Mouse (Mus musculus) right cerebral cortex, adult 18-20 months (tissue): ENCODE data around the gene Ric8a.
A peak's percentile ranks its signal among the peaks of the same experiment; 100 is the strongest.
"Not testable (repeated sequence)": the region's sequence is repeated elsewhere in the genome, so short reads cannot be mapped to it uniquely, and the experiment has no call there.

ENCODE experiments used
- DNase-seq: peaks from one replicate; pipeline ENCODE4 v3.0.0; 2022; ENCODE audit warnings: mixed read lengths

The Ric8a gene

DNA sequence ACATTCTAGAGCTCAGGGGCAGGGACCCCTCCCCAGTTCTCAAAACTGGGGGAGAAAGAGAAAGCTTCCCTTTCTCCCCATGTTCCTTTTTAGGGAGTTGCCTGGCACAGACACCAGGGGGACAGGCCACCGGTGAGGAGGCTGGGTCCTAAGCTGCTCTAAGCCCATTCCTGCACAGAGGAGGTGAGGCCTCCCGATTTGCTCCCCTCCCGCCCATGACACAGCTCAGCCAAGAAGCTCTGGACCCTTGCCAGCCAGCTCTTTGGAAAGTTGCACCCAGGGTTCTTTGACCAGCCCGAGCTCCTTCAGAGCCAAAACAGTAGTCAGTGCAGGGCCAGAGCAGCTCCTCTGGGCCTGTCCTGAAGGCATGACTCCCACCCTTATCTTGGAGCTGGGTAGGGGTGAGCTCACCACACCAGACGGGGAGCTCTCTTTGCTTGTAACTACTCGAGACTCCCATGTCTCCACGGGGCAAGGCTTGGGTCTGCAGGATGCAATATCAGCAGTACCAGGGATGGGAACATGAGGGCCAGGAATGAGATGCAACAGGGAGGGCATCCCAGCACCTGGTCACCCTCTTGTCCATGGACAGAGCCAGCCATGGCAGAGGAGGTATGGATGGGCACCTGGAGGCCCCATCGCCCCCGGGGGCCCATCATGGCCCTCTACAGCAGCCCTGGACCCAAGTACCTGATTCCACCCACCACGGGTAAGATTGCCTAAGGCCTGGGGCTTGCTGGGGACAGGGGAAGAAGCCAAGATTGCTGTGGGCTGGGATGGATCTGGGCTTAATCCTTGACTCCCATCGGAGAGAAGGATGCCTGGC lies 8.8 kb upstream of the Ric8a start, which contains the start of gene Odf3:
Odf3 (plus strand) TSS at position 51 of the 826 bp plus-strand sequence.
- no peak for DNase-seq

DNA sequence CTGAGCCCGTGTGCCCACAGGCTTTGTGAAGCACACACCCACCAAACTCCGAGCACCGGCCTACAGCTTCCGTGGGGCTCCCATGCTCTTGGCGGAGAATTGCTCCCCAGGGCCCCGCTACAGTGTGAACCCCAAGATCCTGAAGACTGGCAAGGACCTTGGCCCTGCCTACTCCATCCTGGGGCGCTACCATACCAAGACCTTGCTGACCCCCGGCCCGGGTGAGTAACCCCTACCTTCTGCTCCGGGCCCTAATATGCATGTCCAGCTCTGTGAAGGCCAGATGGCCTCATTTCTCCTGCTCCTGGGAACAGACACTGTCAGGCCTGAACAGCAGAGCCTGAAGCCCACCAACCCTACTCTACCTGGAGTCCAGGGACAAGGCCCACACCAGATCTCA lies 8.2 kb upstream of the Ric8a start:
- DNase-seq: no peak

DNA sequence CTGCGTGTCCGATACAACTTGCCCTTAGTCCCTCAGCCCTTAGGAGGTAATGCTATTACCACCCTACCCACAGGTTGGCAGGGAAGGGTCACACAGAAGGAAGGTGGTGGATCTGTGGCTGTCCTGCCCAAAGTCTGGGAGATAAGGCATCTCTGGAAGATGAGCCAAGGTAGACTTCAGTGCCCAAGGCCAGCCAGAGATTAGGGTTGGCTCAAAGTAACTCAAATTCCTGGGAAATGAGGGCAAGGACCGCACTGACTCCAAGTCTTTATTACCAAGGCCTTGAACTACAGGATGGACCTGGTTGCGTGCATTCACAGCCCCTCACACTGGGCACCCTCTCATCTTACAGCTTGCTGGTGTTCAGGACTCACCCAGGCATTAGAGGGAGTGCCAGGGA lies 4.8 kb upstream of the Ric8a start:
- no peak for DNase-seq

DNA sequence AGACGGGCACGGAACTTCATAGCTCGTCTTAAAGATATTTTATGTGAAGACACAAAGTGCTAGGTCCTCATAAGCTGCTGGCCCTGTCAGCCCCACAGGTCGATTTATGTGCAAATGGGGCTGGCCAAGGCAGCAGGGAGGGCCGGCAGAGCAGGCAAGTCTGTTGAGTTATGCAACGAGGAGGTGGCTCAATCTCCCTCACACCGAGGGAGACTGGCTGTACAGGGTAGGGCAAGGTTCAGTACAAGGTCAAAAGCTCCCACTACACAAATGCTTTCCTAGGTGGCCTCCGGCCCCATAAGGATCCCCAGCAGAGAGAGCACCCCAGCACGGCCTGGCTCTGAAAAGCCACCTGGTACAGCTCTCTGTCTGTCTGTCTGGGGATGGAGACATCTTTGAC lies 3.4 kb upstream of the Ric8a start:
- DNase-seq: no peak

DNA sequence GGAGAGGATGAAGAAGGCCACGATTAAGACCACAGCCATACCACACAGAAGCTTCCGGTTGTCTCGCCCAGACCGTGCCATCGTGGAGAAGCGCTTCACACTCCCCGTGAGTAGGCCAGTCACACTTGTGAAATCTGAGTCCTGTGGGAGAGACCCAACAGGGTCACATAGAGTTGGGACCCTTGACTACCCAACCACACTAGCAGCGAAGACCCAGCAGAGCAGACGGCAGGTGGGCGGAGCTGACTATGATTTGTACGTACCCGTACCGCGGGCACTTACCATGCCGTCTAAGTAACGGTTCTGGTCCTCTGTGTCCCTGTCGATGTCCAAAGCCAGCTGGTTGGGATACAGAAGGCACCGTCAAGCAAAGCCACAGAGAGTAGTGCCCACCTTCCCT lies 2.3 kb upstream of the Ric8a start:
- DNase-seq: no peak

DNA sequence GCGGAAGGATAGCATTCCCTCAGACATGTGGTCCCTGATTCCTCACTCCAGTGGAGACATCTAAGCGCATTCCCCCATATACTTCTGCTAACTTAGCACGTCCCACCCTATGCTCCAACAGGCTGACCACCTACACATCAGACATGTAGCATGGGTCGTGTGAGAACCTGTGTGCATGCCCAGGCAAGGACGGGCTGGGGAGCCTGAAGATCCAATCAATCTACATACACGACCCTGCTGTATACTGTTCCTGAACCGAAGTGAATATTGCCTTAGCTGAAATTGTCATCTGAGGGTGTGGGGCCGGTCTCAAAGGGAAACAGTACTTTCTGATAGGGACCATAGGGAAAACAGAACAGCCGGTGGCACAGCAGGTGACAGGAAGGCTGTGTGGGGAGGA lies 1.6 kb upstream of the Ric8a start:
- no peak for DNase-seq

DNA sequence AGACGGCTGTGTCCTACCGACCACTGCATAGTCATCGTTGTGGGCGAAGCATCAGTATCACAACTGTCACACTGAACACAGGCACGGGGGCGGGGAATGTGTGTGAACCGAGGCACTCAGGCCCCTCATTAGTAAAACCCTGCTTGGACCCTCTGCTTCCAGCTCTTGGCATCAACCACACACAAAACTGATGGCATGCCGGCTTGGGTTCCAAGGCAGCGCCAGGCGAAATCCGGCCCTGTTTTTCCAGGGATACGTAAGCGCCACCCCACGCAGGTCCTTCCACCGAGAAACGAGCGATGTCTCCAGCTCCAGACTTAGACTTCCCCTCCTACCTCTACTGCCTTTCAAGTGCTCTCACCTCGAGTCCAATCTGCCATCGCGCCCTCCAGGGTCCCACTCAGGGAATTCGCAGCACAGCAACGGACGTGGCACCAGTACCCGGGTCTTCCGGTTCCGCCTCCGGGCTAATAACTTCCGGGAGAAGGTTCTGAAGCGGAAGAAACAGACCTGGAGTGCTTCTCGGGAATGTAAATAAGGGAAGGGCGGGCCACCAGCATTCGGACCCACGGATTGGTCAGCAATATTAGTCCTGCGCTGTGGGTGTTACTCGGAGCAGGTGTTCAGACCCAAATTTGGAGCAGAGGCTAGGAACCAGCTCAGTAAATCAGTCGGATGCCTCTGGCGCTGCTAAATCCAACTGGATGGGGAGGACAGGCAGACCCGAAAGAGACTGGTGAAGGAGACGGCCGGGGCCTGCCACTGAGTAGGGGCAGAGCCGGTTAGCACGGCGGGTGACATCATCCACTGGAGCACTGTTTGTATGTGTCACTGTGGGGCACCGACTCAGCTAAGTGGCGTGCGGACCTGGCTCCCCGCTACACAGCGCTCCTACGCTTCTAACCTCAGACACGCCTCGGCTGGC lies 635 bp upstream of the Ric8a start, which contains the start of gene Gm45785:
Gm45785 (minus strand) TSS at position 472 of the 925 bp plus-strand sequence.
- peak; percentile 91 for DNase-seq

DNA sequence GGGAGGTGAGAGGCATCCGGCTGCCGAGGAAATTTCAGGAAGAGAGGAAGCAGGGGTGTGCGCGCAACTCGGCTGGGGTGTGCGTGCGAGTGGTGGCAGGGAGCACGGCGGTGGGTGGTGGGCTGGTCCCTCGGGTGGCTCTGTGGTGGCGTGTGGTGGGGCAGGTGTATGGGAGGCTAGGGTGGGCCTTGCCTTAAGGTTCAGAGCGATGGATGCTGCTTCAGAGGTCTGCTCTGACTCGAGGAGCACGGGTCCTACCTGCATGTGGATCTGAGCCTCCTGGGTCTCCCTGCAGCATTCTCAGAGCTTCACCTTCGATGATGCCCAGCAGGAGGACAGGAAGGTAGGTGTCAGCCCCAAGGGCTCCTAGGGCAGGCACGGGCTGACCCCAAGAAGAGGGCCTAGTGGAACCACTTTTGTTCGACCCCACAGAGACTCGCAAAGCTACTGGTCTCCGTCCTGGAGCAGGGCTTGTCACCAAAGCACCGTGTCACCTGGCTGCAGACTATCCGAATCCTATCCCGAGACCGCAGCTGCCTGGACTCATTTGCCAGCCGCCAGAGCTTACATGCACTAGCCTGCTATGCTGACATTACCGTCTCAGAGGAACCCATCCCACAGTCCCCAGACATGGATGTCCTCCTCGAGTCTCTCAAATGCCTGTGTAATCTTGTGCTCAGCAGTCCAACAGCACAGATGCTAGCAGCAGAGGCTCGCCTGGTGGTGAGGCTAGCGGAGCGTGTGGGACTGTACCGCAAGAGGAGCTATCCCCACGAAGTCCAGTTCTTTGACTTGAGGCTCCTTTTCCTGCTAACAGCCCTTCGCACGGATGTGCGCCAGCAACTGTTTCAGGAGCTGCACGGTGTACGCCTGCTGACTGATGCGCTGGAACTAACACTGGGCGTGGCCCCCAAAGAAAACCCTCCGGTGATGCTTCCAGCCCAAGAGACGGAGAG lies 1.1 kb downstream of the Ric8a start, which contains the start of gene Bet1l:
Bet1l (minus strand) TSS at position 28 of the 956 bp plus-strand sequence.
- DNase-seq: no peak

DNA sequence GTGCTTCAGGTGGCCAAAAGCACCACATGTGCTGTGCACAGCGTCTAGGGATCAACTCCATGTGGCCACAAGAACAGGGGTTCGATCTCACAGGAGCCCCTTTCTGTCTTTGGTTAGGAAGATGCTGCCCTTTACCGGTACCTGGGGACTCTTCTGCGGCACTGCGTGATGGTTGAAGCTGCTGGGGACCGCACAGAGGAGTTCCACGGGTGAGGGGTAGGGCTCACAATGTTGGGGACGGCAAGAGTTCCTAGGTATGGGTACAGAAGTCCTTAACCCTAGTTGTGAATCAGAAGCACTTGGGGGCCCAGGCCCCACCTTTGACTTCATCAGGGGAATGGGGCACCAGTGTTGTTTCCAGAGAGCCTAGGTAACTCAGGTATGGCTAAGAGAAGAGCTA lies 2.0 kb downstream of the Ric8a start:
- DNase-seq: no peak

DNA sequence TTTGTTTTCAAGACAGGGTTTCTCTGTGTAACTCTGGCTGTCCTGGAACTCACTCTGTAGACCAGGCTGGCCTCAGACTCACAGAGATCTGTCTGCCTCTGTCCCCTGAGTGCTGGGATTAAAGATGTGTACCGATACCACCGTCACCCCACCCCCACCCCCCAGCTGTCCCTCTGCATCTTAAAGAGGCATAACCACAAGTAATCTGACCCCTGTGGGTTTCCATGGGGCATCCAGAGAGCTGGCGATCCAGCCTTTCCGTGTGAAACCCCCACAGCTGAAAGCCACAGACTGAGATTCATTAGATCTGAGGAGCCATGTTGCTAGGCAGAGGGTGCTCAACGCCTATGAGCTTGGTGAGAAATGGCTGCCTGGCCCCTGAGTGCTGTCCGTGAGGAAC lies 3.2 kb downstream of the Ric8a start:
- DNase-seq: no peak

DNA sequence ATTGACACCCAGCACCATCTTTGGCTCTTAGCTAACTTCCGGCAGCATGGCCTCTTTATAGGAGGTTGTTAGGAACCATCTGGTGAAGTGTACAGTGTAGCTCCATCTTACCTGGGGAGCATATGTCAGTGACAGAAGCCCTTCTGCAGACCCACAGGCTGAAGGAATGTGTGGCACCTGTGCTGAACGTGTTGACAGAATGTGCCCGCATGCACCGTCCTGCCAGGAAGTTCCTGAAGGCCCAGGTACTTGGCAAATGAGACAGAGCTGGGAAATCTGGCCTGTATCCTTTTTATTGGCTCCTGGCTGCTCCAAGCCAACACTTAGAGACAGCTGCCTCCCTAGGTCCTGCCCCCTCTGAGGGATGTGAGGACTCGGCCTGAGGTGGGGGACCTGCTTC lies 4.0 kb downstream of the Ric8a start:
- no peak for DNase-seq

DNA sequence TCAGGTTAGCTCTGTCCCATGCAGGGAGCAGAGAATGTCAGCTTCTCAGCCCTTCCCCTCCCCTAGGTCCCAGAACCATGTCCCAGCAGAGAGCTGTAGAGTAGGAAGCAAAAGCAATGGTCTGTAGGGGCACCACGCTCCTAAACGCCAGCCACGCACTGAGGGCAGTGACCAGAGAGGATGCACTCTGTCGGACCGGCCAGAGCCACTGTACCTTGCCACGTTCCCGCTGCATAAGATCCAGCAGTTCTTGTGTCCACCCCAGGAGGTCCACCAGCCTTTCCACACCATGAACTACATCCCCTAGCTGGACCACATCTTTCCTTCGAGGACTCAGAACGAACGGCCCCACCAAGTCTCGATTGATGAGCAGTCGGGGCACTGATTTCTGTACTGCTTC lies 8.0 kb downstream of the Ric8a start:
- DNase-seq: no peak

DNA sequence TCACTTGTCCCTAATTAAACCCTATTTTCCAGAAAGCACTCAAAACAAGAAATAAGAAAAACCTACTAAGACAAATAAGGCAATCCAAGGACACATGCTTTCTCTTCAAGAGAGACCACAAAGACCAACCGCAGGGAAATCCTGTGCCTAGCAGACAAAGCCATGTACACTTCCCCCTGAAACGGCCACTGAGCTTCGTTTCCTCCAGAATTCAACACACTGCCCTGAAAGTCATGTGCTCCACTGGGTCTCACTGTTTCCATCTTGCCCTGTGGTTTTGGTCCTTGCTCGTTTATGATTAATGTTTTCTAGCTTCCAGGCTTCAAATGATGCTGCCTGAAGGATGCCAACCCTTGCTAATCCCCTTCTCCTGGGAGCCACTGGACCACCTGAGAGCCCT lies 17.5 kb downstream of the Ric8a start:
- no peak for DNase-seq

DNA sequence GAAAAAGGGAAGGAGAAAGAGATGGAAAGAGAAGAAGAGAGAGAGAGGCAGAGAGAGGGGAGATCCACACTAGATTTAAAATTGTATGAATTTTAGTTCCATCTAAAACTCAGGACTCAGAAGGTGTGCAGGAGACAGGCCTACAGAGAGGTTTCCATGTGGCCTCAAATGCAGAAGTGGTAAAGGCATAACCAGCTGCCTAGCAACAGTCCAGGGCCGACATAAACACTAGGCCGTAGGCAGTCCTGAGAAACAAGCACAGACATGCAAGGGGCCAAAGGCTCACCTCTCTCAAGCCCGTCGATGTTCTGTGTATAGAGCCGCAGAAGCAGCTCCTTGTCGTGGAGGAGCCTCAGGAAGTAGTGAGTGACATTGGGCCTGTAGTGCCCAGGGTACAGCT lies 20.6 kb downstream of the Ric8a start:
- no peak for DNase-seq

DNA sequence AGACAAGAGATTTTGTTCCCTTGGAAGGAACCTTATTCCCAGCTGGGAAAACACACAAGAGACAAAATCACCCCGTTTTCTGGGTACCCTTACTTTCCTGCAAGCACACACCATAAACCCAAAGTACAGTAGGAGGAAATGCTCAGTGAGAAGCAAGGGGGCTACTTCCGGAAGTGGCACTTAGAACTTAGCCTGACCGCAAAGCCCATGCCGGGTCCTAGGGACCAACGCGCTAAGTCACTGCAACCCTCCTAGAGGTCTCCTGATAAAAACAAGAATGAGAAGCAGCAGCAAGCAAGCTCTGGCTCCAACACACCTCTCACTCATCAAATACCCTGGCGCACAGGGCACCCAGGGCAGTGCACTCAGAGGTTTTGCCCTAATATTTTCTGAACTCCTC lies 22.6 kb downstream of the Ric8a start:
- no peak for DNase-seq

DNA sequence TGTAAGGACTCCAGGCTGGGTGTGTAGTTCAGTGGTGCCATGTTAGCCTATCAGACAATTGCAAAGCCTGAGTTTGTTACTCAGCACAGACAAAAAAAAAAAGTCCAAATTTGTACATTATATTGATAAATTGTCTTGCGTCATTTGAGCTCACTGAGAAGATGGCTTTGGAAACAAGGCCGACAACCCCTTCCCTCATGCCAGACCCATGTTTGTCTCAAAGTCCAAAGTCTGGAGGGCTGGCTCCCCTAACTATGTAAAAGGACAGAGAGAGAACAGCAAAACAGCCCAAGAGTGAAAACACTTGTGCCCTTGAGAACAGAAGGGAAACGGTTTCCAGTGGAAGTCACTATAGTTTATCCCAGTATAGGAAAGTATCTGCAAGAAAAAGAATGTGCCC lies 23.7 kb downstream of the Ric8a start:
- DNase-seq: no peak

DNA sequence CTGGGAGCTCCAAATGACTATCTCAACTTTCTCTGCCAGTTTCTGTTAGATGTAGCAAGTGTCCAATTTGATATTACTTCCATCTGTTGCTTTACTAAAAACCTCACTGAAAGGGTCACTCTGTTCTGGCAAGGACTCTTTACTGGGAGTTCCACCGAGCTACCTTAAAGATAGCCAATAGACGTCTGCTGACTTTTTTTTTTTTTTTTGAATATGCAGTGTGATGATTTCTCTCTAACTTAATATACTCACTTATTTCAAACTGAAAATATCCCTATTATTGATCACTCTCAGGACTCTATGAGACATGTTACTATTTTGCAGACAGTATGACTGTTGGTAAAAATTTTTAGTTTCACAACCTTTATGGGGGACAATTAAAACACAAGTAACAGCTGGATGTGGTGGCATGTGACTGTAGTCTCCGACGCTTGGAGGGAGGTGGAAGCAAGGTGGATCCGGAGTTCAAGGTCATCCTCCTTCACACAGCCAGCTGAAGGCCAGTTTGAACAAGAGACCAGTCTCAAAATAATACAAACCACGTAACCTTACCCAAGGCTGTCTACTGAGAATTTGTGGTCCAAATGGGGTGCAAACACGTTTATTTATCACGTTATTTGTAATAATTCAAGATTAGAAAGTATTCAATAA lies 24.2 kb downstream of the Ric8a start:
- no peak for DNase-seq

DNA sequence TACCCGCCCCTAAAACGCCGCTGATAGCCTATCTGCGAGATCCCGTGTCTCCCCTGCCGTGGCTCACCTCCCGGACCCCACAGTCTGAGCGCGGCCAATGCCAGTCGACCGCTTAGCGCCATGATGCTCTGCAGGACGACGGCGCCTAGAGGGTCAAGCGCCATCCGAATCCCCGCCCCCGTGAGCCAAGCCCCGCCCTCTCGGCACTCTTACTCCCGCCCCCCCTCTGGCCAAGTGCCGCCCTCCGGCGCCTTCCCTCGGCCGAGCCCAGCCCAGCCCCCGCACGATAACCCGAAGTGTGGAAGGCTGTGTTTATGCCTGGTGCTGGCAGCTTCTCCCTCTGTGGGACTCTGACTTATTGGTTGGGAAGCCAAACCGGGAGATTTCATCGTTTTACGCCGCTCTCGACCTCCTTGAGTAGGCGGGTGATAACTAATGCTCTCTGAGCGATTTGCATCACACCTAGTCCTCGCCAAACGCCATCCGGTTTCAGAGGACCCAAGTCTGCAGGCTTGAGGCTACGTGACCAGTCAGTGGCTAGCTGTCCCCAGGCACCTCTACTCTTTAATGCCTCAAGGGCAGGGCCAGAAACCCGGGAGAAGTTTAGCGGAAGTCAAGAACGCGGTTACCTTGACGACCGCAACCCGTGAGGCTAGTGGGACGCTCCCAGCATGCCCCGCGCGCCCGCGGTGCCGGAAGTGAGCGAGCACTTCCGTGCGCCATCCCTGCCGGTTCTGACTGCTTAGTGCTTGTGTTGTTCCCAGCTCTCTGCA lies 25.1 kb downstream of the Ric8a start, which contains the start of the genes Psmd13 and Sirt3:
Psmd13 (plus strand) TSS at position 273 of the 773 bp plus-strand sequence.
Sirt3 (minus strand) TSS at position 614 of the 773 bp plus-strand sequence.
- peak; percentile 95 for DNase-seq

DNA sequence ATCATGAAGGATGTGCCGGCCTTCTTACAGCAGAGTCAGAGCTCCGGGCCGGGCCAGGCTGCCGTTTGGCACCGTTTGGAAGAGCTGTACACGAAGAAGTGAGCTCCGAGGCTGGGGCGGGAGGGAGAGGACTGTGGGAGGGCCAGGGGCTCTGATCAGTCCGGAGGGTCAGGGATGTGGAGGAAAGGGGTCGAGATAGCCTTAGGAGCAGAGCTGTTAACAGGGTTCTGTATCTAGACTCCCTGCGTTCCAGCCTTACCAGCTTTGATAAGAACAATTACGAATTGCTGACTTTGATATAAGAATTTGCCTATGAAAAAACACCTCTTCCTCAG lies 25.7 kb downstream of the Ric8a start:
- DNase-seq: no peak

DNA sequence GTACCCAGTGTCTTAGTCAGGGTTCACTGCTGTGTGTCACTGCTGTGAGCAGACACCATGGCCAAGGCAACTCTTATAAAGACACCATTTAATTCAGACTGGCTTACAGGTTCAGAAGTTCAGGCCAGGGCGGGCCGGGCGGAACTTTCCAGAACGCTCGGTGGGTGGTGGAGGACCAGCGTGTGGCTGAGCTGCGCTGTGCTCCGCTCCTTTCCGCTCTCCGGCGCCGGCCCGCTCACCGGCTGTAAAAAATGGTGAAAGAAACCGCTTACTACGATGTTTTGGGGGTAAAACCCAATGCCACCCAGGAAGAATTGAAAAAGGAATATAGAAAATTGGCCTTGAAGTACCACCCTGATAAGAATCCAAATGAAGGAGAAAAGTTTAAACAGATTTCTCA lies 33.9 kb downstream of the Ric8a start:
- not testable (repeated sequence) for DNase-seq

DNA sequence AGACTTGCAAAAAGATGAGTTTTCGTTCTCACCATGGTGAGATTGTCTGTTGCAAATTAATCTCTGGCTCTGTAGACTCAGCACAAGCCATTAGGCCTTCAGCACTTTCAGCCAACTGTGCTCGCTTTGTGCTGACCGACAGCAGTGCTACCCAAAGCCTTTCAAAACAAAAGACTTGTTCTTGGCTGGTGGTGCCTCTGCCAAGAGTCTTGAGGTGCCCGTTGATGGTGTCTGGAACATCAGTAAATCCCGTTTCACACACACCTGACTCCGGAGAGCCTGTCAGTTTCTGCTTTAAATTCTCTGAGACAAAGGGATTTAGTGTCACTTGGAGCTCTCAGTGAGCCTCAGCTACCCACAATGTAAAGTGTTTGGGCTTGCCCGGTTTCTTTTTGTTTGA lies 37.3 kb downstream of the Ric8a start:
- no peak for DNase-seq
